In the genomic region with DNA sequence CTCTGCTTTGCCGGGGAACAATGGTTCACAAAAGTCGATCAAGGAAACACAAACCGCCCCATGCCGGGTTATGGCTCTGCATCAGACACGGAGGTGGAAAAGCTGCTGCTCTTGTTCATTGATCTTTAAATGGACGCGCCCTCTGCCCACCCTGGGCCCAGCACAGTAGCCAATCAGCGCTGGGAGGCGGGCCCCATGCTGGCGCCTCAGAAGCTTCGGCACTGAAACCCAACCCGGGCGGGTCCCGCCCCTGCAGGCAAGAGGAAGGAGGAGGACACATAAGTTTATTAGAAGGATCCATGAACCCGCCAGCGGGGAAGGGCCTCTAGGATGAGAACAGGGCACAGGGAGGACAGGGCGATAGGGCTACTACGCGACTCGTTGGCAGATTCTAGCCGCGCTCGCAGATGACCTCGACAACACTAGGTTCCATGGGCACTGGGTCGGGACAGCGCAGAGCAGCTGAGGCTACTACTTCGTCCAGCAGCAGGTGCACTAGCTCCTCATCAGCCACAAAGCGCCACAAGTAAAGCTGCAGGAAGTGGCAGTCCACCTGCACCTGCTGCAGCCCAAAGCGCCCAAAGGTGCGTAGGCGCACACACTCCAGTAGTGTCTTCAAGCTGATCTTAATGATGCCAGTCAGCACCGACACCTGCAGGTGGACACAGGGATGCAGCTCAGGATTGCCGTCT, we compare ENCODE assay signal across 8 mouse cellular contexts. TPM values are rescaled to one million over a fixed set of nuclear protein-coding genes. Genes with fewer than 3 reads are reported as not detected.
DNase-seq lines count a peak whose midpoint lies in the region; ATAC-seq and TF ChIP-seq lines count a peak whose summit lies in the region.

A gene (minus strand): TSS at position 650 of the 692 bp plus-strand sequence.

- H3K4me1 ChIP-seq in hindbrain, embryonic 10.5 days (replicated peaks): peaks cover 39% of the 10 kb centered on the region
- H3K4me1 ChIP-seq in lung, postnatal 0 days (ENCODE audit: insufficient read depth, low read depth, low read length): peaks cover 11% of the 10 kb centered on the region

- peak; percentile 15; the same call in 1 of the 2 replicates for TF ChIP-seq CTCF in lung, postnatal 0 days (IDR thresholded peaks at IDR 0.05)

- H3K4me3 ChIP-seq in hindbrain, embryonic 10.5 days: peak within 1 kb of the TSS; percentile 70
- H3K4me3 ChIP-seq in lung, postnatal 0 days (ENCODE audit: low read depth, low read length): peak within 1 kb of the TSS; percentile 37

- TF ChIP-seq EP300 in lung, postnatal 0 days (IDR thresholded peaks at IDR 0.05): no peak

- H3K27ac ChIP-seq in hindbrain, embryonic 10.5 days: peak within 1 kb of the TSS; percentile 89
- H3K27ac ChIP-seq in lung, postnatal 0 days (ENCODE audit: low read length): peak within 1 kb of the TSS; percentile 29

- H3K27me3 ChIP-seq in hindbrain, embryonic 10.5 days (ENCODE audit: insufficient read depth, poor library complexity, severe bottlenecking): no peaks in the 10 kb centered on the region
- no peaks in the 10 kb centered on the region for H3K27me3 ChIP-seq in lung, postnatal 0 days (replicated peaks; ENCODE audit: insufficient read depth, low read length)

- no peaks in the 10 kb centered on the region for H3K9me3 ChIP-seq in hindbrain, embryonic 10.5 days
- H3K9me3 ChIP-seq in lung, postnatal 0 days (ENCODE audit: low read length): no peaks in the 10 kb centered on the region

- peak within 1 kb of the TSS; percentile 77 for H3K4me2 ChIP-seq in lung, postnatal 0 days (replicated peaks; ENCODE audit: low read depth, low read length)

- peak; percentile 94 for ATAC-seq in lung, postnatal 0 days

- H3K36me3 ChIP-seq in hindbrain, embryonic 10.5 days: peaks cover 46% of the 10 kb centered on the region
- H3K36me3 ChIP-seq in lung, postnatal 0 days (ENCODE audit: insufficient read depth, low read length): peaks cover 12% of the 10 kb centered on the region; the same call in 1 of the 2 replicates

- H3K9ac ChIP-seq in lung, postnatal 0 days (replicated peaks; ENCODE audit: low read depth): peak within 1 kb of the TSS; percentile 27

- DNase-seq in Muller cell, postnatal 12 days (ENCODE audit: inconsistent ontology term): peak; percentile 97
- peak; percentile 83 for DNase-seq in cerebellum, adult 9-10 months
- DNase-seq in frontal cortex, adult 2 months (ENCODE audit: extremely low spot score in 1 of 2, low spot score in 1 of 2): peak; percentile 77 to 86
- DNase-seq in hindbrain, embryonic 10.5 days (ENCODE audit: low spot score): peak; percentile 92
- DNase-seq in layer of hippocampus, adult 9-11 months: peak; percentile 90
- peak; percentile 92 for DNase-seq in lung, postnatal 0 days (ENCODE audit: low spot score)
- DNase-seq in ovary, postnatal 14 days (ENCODE audit: low spot score): peak; percentile 76
- DNase-seq in thymus, postnatal 25 days: peak; percentile 87

- WGBS in hindbrain, embryonic 10.5 days: 9% methylated on average over 33 of the region's 33 CpGs
- 9% methylated on average over 33 of the region's 33 CpGs for WGBS in lung, postnatal 0 days

RNA-seq across cellular contexts. Expression of the gene that starts here (rescaled TPM):
- 50.2 and 52.4 TPM in 2 replicates for polyA plus RNA-seq in frontal cortex, adult 2 months (2012; rRNA removed)
- 37.2 and 41.3 TPM in 2 replicates for polyA plus RNA-seq in hindbrain, embryonic 10.5 days (2016; fragmentation: Nextera tagmentation; extraction: Ambion mirVana)
- polyA plus RNA-seq in lung, postnatal 0 days (2015; fragmentation: Nextera tagmentation; extraction: Ambion mirVana): 8.1 and 9.5 TPM in 2 replicates

Comparison
In these comparisons a context has a peak if more than half of its experiments do, and no peak if none do; other contexts are left out.
1. Peak in every context shown above with its lines: DNase-seq, ATAC-seq, H3K4me3 ChIP-seq and H3K27ac ChIP-seq.